Mouse (Mus musculus) lung, embryonic 14.5 days (tissue): ENCODE data around the gene Sdhc. TPM values are rescaled to one million over a fixed set of nuclear protein-coding genes. Genes with fewer than 3 reads are reported as not detected.
A peak's percentile ranks its signal among the peaks of the same experiment; 100 is the strongest.

ENCODE experiments used
- ATAC-seq: fragments of 200-750 bp; cut with Nextera tagmentation; 2 replicates; pipeline ENCODE4 v1.8.0; 2017; ENCODE audit warnings: mild to moderate bottlenecking, moderate TSS enrichment, moderate library complexity; ENCODE audit not compliant: insufficient read depth
- DNase-seq: peaks from one replicate; pipeline ENCODE4 v3.0.0-alpha.2; 2015
- H3K27ac ChIP-seq: fragments of 300-500 bp; sonication (generic); 2 replicates; pipeline ENCODE4 v1.5.1; 2014; ENCODE audit warnings: low read depth, mild to moderate bottlenecking, moderate library complexity
- H3K27me3 ChIP-seq: fragments of 300-500 bp; sonication (generic); 2 replicates; pipeline ENCODE4 v1.6.1; 2014; ENCODE audit warnings: low read length, control low read depth; ENCODE audit not compliant: insufficient read depth
- H3K36me3 ChIP-seq: fragments of 300-500 bp; sonication (generic); 2 replicates; pipeline ENCODE4 v1.6.1; 2014; ENCODE audit warnings: control low read depth; ENCODE audit not compliant: insufficient read depth
- H3K4me1 ChIP-seq: fragments of 300-500 bp; sonication (generic); 2 replicates; pipeline ENCODE4 v1.6.1; 2014; ENCODE audit warnings: antibody characterized with exemption, control low read depth; ENCODE audit not compliant: insufficient read depth
- H3K4me2 ChIP-seq: fragments of 300-500 bp; sonication (generic); 2 replicates; pipeline ENCODE4 v1.6.1; 2014; ENCODE audit warnings: mild to moderate bottlenecking
- H3K4me3 ChIP-seq: fragments of 300-500 bp; sonication (generic); 2 replicates; pipeline ENCODE4 v1.5.1; 2014; ENCODE audit warnings: low read depth, low read length
- H3K9ac ChIP-seq: fragments of 300-500 bp; sonication (generic); 2 replicates; pipeline ENCODE4 v1.6.1; 2014
- H3K9me3 ChIP-seq: fragments of 300-500 bp; sonication (generic); 2 replicates; pipeline ENCODE4 v1.6.1; 2016; ENCODE audit warnings: low read depth, low read length, control low read depth
- CTCF ChIP-seq: IDR thresholded peaks from 2 replicates; pipeline ENCODE4 v1.5.1; 2016; ENCODE audit warnings: antibody characterized with exemption, low read depth
- WGBS: fragments of 180-500 bp; shearing (Covaris S2); extraction: QIAGEN DNeasy Blood & Tissue Kit; methylation state at CpG from one replicate; pipeline ENCODE4 v1.1.7; 2014; 5-methylcytosine and 5-hydroxymethylcytosine counted together
- polyA plus RNA-seq: library from polyadenylated mRNA; unstranded; fragments of >200 nt; fragmentation: Nextera tagmentation; extraction: Ambion mirVana; gene quantifications from 2 replicates; pipeline ENCODE4 v1.2.1, GENCODE M21; 2014

The Sdhc gene
- polyA plus RNA-seq, 1 experiment from 2014 or later, result 281 TPM

GRCm38 (mm10) chr1:171103179-171103840 is 47.1 kb downstream of the Sdhc start:
- Histone ChIP-seq H3K4me1 (no peaks in the 10 kb centered on the region), H3K4me2 (peak overlapping the region; percentile 72), H3K9me3 (no peaks in the 10 kb centered on the region), H3K9ac (peak overlapping the region; percentile 29; the same call in 1 of the 2 replicates), H3K4me3 (peak overlapping the region; percentile 61), H3K36me3 (no peaks in the 10 kb centered on the region), H3K27me3 (no peaks in the 10 kb centered on the region), H3K27ac (no peak overlapping the region)
- no peak for TF ChIP-seq CTCF
- DNase-seq (peak; percentile 72), ATAC-seq (peak; percentile 38)
- WGBS, result 10% methylated on average over 10 of the region's 10 CpGs

GRCm38 (mm10) chr1:171102547-171103177 is 47.7 kb downstream of the Sdhc start:
- H3K27ac ChIP-seq, result 0 out of 2 replicates have a peak overlapping the region, but pooled peaks have one; percentile 30

GRCm38 (mm10) chr1:171101733-171102546 is 48.5 kb downstream of the Sdhc start:
- Histone ChIP-seq H3K4me2 (peak overlapping the region; percentile 72), H3K9ac (peak overlapping the region; percentile 64), H3K9me3 (no peaks in the 10 kb centered on the region), H3K27me3 (no peaks in the 10 kb centered on the region), H3K36me3 (no peaks in the 10 kb centered on the region), H3K4me3 (peak overlapping the region; percentile 61), H3K4me1 (no peaks in the 10 kb centered on the region), H3K27ac (0 out of 2 replicates have a peak overlapping the region, but pooled peaks have one; percentile 30)
- WGBS, result under 1% methylated on average over 40 of the region's 40 CpGs
- TF ChIP-seq CTCF, result peak; percentile 35; the same call in 1 of the 2 replicates
- ATAC-seq, result peak; percentile 81
- DNase-seq, result peak; percentile 92

More at GRCm38 (mm10) chr1:171102547-171103177, 47.7 kb downstream of the Sdhc start:
- Histone ChIP-seq H3K4me2 (peak overlapping the region; percentile 72), H3K9me3 (no peaks in the 10 kb centered on the region), H3K36me3 (no peaks in the 10 kb centered on the region), H3K4me3 (peak overlapping the region; percentile 61), H3K27me3 (no peaks in the 10 kb centered on the region), H3K4me1 (no peaks in the 10 kb centered on the region), H3K9ac (peak overlapping the region; percentile 64)
- WGBS, result under 1% methylated on average over 35 of the region's 35 CpGs
- no peak for TF ChIP-seq CTCF
- DNase-seq (peak; percentile 95), ATAC-seq (peak; percentile 90)

- peak overlapping the region; percentile 72 for H3K4me2 ChIP-seq
Observed at GRCm38 (mm10) chr1:171101033-171101432, 49.4 kb downstream of the Sdhc start.

GRCm38 (mm10) chr1:171097612-171098011 is 52.8 kb downstream of the Sdhc start:
- no peaks in the 10 kb centered on the region for H3K36me3 ChIP-seq
- DNase-seq (no peak), ATAC-seq (no peak)
- H3K27ac ChIP-seq, result no peak overlapping the region
- H3K4me3 ChIP-seq, result no peak overlapping the region
- no peaks in the 10 kb centered on the region for H3K9me3 ChIP-seq
- H3K27me3 ChIP-seq, result no peaks in the 10 kb centered on the region
- H3K4me1 ChIP-seq, result peaks cover 3% of the 10 kb centered on the region; the same call in 1 of the 2 replicates
- no peak for TF ChIP-seq CTCF
- WGBS, result 21% methylated on average over 2 of the region's 2 CpGs
- H3K9ac ChIP-seq, result no peak overlapping the region
- H3K4me2 ChIP-seq, result no peak overlapping the region

More at GRCm38 (mm10) chr1:171101033-171101432, 49.4 kb downstream of the Sdhc start:
- no peaks in the 10 kb centered on the region for H3K36me3 ChIP-seq
- ATAC-seq, result no peak
- peaks cover 3% of the 10 kb centered on the region; the same call in 1 of the 2 replicates for H3K4me1 ChIP-seq
- no peak overlapping the region for H3K9ac ChIP-seq
- H3K27me3 ChIP-seq, result no peaks in the 10 kb centered on the region
- H3K9me3 ChIP-seq, result no peaks in the 10 kb centered on the region
- H3K4me3 ChIP-seq, result no peak overlapping the region
- DNase-seq, result no peak
- no peak overlapping the region for H3K27ac ChIP-seq
- no peak for TF ChIP-seq CTCF
- 34% methylated on average over 2 of the region's 2 CpGs for WGBS

GRCm38 (mm10) chr1:171097136-171097535 is 53.3 kb downstream of the Sdhc start:
- Histone ChIP-seq H3K9ac (no peak overlapping the region), H3K9me3 (no peaks in the 10 kb centered on the region), H3K27me3 (no peaks in the 10 kb centered on the region), H3K4me3 (no peak overlapping the region), H3K4me2 (no peak overlapping the region), H3K36me3 (no peaks in the 10 kb centered on the region), H3K4me1 (peaks cover 3% of the 10 kb centered on the region; the same call in 1 of the 2 replicates), H3K27ac (no peak overlapping the region)
- ATAC-seq (no peak), DNase-seq (no peak)
- no peak for TF ChIP-seq CTCF
